Mouse (Mus musculus) ES-E14 (cell line): ENCODE data around the gene Ssc4d. TPM values are rescaled to one million over a fixed set of nuclear protein-coding genes. Genes with fewer than 3 reads are reported as not detected.
A peak's percentile ranks its signal among the peaks of the same experiment; 100 is the strongest.

Experiments
- DNase-seq: peaks from one replicate; pipeline ENCODE4 v3.0.0-alpha.2; 2013; ENCODE audit warnings: low read depth, low spot score
- H3K27ac ChIP-seq: 2 replicates; pipeline ENCODE4 v1.5.1; 2012; ENCODE audit warnings: low read depth, mild to moderate bottlenecking, low read length, moderate library complexity, mixed read lengths; ENCODE audit not compliant: poor library complexity, insufficient read depth, severe bottlenecking
- H3K36me3 ChIP-seq: 2 replicates; pipeline ENCODE4 v1.6.1; 2012; ENCODE audit warnings: mild to moderate bottlenecking, low read length, moderate library complexity, mixed read lengths; ENCODE audit not compliant: control insufficient read depth, poor library complexity, insufficient read depth, severe bottlenecking
- H3K4me1 ChIP-seq, 2 experiments: fragments of 150-350 bp in 1 of 2; sonication (generic) in 1 of 2; 2 replicates each; pipeline ENCODE4 v1.6.1; 2012; ENCODE audit warnings: low read length in 2 of 2, mild to moderate bottlenecking in 1 of 2, mixed read lengths in 1 of 2; ENCODE audit not compliant: control insufficient read depth in 2 of 2, insufficient read depth in 2 of 2, poor library complexity in 1 of 2
- H3K4me3 ChIP-seq, 2 experiments: fragments of 150-350 bp in 1 of 2; sonication (generic) in 1 of 2; 2 replicates each; pipeline ENCODE4 v1.5.1; 2012; ENCODE audit warnings: low read length in 2 of 2, low read depth in 1 of 2, mild to moderate bottlenecking in 1 of 2, mixed read lengths in 1 of 2; ENCODE audit not compliant: insufficient read depth in 1 of 2, poor library complexity in 1 of 2, severe bottlenecking in 1 of 2
- H3K9ac ChIP-seq: 2 replicates; pipeline ENCODE4 v1.6.1; 2012; ENCODE audit warnings: low read depth, mild to moderate bottlenecking, low read length, mixed read lengths; ENCODE audit not compliant: poor library complexity, insufficient read depth, severe bottlenecking
- H3K9me3 ChIP-seq: fragments of 150-350 bp; sonication (generic); 2 replicates; pipeline ENCODE4 v1.6.1; 2012; ENCODE audit warnings: low read depth, mild to moderate bottlenecking, low read length; ENCODE audit not compliant: control insufficient read depth, insufficient read depth
- CHD2 ChIP-seq: IDR thresholded peaks from 2 replicates; pipeline ENCODE4 v1.6.1; 2014; ENCODE audit warnings: mild to moderate bottlenecking, low read depth, low read length, inconsistent platforms
- HCFC1 ChIP-seq: IDR thresholded peaks from 2 replicates; pipeline ENCODE4 v1.6.1; 2012; ENCODE audit warnings: low read length, inconsistent platforms, borderline replicate concordance; ENCODE audit not compliant: insufficient read depth
- MAFK ChIP-seq: IDR thresholded peaks from 2 replicates; pipeline ENCODE4 v1.6.1; 2014; ENCODE audit warnings: mild to moderate bottlenecking, low read depth, low read length, inconsistent platforms; ENCODE audit not compliant: insufficient read depth
- ZC3H11A ChIP-seq: IDR thresholded peaks from 2 replicates; pipeline ENCODE4 v1.6.1; 2012; ENCODE audit warnings: low read depth, mild to moderate bottlenecking, inconsistent platforms, low read length, borderline replicate concordance
- ZNF384 ChIP-seq: IDR thresholded peaks from 2 replicates; pipeline ENCODE4 v1.6.1; 2012; ENCODE audit warnings: low read depth, low read length, inconsistent platforms
- in situ Hi-C, 2 experiments: fragments of 600-800 bp; cut with MboI; formaldehyde crosslinking; loops; one replicate each; pipeline ENCODE4 v1.15.1; 2025; ENCODE audit warnings: low sequenced_read_pairs in 2 of 2, inconsistent platforms in 1 of 2; ENCODE audit not compliant: unreplicated experiment in 2 of 2
- total RNA-seq: library from RNA; depleted of rRNA; stranded (reverse); fragments of 300-350 nt; gene quantifications from 2 replicates; pipeline ENCODE4 v1.2.3, GENCODE M21; 2012

Ssc4d gene
- total RNA-seq, 1 experiment: 11.0 TPM

GRCm38 (mm10) chr5:135917327-135918058, 56.8 kb downstream of the Ssc4d start:
- Histone ChIP-seq H3K27ac (no peak overlapping the region), H3K4me3 (no peak overlapping the region), H3K4me1 (peaks cover 9 to 33% of the 10 kb centered on the region in 2 experiments; a peak in 2 of 4 replicates), H3K9me3 (no peaks in the 10 kb centered on the region), H3K36me3 (peaks cover 80% of the 10 kb centered on the region), H3K9ac (no peak overlapping the region)
- no peak for TF ChIP-seq HCFC1
- no peak for DNase-seq
- in situ Hi-C loops: no loop called here

- no peak for TF ChIP-seq HCFC1
- no peak for TF ChIP-seq MAFK
- no peak for TF ChIP-seq ZNF384
- TF ChIP-seq ZC3H11A: no peak
- TF ChIP-seq CHD2: no peak
- in situ Hi-C loops: no loop called here
- H3K9me3 ChIP-seq: no peaks in the 10 kb centered on the region
- H3K27ac ChIP-seq: no peak overlapping the region
- H3K36me3 ChIP-seq: peaks cover 75% of the 10 kb centered on the region
- DNase-seq: no peak
- H3K9ac ChIP-seq: no peak overlapping the region
- H3K4me3 ChIP-seq: no peak overlapping the region
- peaks cover 9 to 36% of the 10 kb centered on the region in 2 experiments; a peak in 2 of 4 replicates for H3K4me1 ChIP-seq
Observed at GRCm38 (mm10) chr5:135916601-135917000, 57.7 kb downstream of the Ssc4d start.

GRCm38 (mm10) chr5:135916051-135916565, 58.2 kb downstream of the Ssc4d start:
- H3K9ac ChIP-seq: no peak overlapping the region
- H3K27ac ChIP-seq: peak overlapping the region; percentile 17; the same call in 1 of the 2 replicates
- H3K9me3 ChIP-seq: no peaks in the 10 kb centered on the region
- in situ Hi-C loops: no loop called here
- H3K36me3 ChIP-seq: peaks cover 78% of the 10 kb centered on the region
- peaks cover 9 to 41% of the 10 kb centered on the region in 2 experiments; a peak in 2 of 4 replicates for H3K4me1 ChIP-seq
- DNase-seq: no peak
- H3K4me3 ChIP-seq: no peak overlapping the region
- TF ChIP-seq CHD2: no peak
- no peak for TF ChIP-seq ZNF384
- no peak for TF ChIP-seq MAFK
- TF ChIP-seq ZC3H11A: no peak
- TF ChIP-seq HCFC1: no peak

- Histone ChIP-seq H3K27ac (no peak overlapping the region), H3K4me1 (peaks cover 9 to 48% of the 10 kb centered on the region in 2 experiments; a peak in 3 of 4 replicates), H3K4me3 (no peak overlapping the region), H3K9ac (no peak overlapping the region; the same call in 1 of the 2 replicates), H3K36me3 (peaks cover 80% of the 10 kb centered on the region), H3K9me3 (no peaks in the 10 kb centered on the region)
- TF ChIP-seq MAFK: no peak
- no peak for TF ChIP-seq ZC3H11A
- TF ChIP-seq CHD2: no peak
- TF ChIP-seq ZNF384: no peak
- no peak for TF ChIP-seq HCFC1
- in situ Hi-C loops: no loop called here
- no peak for DNase-seq
Observed at GRCm38 (mm10) chr5:135914156-135914555, 60.2 kb downstream of the Ssc4d start.

- TF ChIP-seq CHD2 (no peak), ZNF384 (no peak), MAFK (no peak), ZC3H11A (no peak), HCFC1 (no peak)
- H3K9me3 ChIP-seq: no peaks in the 10 kb centered on the region
- no peak overlapping the region for H3K4me3 ChIP-seq
- in situ Hi-C loops: no loop called here
- peaks cover 9 to 47% of the 10 kb centered on the region in 2 experiments; a peak in 3 of 4 replicates for H3K4me1 ChIP-seq
- no peak for DNase-seq
- no peak overlapping the region for H3K27ac ChIP-seq
- H3K9ac ChIP-seq: no peak overlapping the region
- H3K36me3 ChIP-seq: peaks cover 78% of the 10 kb centered on the region
Observed at GRCm38 (mm10) chr5:135913201-135913600, 61.1 kb downstream of the Ssc4d start.
